Mouse (Mus musculus): ENCODE data around the gene Pdzd4. TPM values are rescaled to one million over a fixed set of nuclear protein-coding genes. Genes with fewer than 3 reads are reported as not detected.

Pdzd4 gene
- polyA plus RNA-seq, 1 experiment from 2014 or later, result 0.81 TPM

DNA sequence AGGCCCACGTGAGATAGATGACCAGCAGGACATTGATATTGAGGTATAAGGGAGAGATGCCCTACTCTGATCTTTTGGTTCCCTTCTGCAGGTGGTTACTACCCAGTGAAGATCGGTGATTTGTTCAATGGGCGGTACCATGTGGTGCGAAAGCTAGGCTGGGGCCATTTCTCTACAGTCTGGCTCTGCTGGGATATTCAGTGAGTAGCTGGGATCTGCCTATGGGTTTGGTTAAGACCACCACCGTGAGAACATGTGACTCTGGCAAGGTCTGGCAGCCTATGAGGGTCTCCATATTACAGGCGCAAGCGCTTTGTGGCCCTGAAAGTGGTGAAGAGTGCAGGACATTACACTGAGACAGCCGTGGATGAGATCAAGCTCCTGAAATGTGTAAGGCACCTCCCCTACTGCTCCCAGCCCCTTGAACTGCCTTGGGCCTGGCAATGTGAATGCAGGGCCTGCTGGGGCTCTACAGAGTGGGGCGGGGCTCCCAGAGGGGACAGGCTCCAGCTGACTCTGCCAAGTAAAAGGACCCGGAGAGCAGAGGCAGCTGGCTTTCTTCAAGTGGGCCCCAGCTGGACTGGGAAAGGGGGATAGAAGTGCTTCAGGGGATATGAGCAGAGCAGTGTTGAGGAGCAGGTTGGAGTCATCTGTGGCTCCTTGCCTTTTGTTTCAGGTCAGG is 49.8 kb downstream of the Pdzd4 start:
- DNase-seq (ENCODE audit: extremely low spot score, low spot score), result no peak
- Histone ChIP-seq H3K4me3 (no peak overlapping the region), H3K4me1 (peaks cover 5% of the 10 kb centered on the region; the same call in 1 of the 2 replicates), H3K27me3 (ENCODE audit: poor library complexity, severe bottlenecking) (peaks cover 15% of the 10 kb centered on the region; the same call in 1 of the 2 replicates), H3K27ac (no peak overlapping the region), H3K9me3 (no peaks in the 10 kb centered on the region), H3K36me3 (replicated peaks) (peaks cover 42% of the 10 kb centered on the region)
- 71% methylated on average over 10 of the region's 10 CpGs for WGBS

DNA sequence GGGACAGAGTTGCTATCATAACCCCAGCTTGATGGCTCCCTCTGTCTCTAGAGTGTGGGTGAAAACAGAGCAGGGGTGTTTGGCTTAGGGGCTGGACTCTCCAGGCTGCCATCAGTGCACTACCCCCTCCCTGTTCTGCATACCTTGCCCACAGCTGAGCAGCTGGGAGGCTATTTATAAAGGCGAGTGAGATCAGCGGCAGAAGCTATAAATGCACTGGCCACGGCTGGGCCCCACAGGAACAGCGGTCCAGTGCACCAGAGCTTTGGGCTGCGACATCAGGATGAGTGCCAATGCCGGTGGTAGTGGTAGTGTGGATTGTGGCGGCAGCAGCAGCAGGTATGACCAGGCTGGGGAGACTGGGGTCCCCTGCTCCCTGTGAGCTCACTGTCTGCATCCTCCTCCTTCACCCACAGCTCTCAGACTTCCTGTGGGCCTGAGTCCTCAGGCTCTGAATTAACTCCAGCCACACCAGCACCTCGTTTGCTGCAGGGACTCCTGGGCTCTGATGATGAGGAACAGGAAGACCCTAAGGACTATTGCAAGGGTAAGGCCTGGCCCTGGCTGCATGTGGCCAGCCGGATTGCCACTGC is 50.5 kb downstream of the Pdzd4 start, which contains the start of gene Srpk3:
Srpk3 (plus strand) TSS at position 238 of the 593 bp plus-strand sequence.
- no peak within 1 kb of the TSS for H3K27ac ChIP-seq
- 72% methylated on average over 9 of the region's 9 CpGs for WGBS

DNA sequence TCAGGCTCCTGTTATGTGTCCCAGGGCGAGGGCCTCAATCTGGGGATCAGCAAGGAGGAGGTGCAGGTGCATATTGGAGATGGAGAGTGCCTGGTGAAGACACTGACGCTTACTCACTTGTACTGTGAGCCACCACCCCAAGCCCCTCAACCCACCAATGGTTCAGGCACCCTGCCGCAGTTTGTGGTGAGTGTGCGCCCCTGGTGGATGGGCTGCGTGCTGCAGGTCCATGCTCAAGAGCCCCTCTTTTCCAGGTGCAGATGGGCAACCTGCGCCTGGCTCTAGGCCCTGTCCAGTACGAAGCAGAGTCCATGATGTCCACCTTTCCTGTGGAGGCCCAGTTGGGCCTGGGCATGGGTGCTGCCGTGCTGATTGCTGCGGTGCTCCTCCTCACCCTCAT is 57.5 kb downstream of the Pdzd4 start:
- no peak for DNase-seq (ENCODE audit: extremely low spot score, low spot score)

More for the DNA sequence above, 50.5 kb downstream of the Pdzd4 start, which contains the start of gene Srpk3:
- DNase-seq (ENCODE audit: extremely low spot score, low spot score), result no peak
- H3K4me3 ChIP-seq, result no peak within 1 kb of the TSS
- H3K9me3 ChIP-seq, result no peaks in the 10 kb centered on the region
- H3K27me3 ChIP-seq (ENCODE audit: poor library complexity, severe bottlenecking), result peaks cover 15% of the 10 kb centered on the region; the same call in 1 of the 2 replicates
- peaks cover 35% of the 10 kb centered on the region for H3K36me3 ChIP-seq (replicated peaks)
- peaks cover 5% of the 10 kb centered on the region; the same call in 1 of the 2 replicates for H3K4me1 ChIP-seq

DNA sequence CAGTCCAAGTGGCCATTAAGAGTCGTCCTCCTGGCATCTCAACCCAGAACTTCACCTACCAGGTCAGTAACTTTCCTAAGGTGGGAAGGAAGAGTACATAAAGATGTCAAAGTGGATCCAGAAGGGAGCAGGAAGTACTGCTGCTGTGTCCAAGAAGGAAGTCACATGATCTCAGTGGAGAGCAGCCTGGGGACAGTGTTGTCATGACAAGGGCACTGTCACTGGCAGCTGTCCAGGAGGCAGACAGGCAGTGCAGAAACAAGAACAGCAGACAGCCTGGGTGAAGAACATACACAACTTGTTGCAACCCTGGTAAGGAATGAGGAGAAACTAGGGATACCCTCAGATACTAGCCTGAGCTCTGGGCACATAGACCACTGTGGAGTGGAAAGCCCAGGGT is 59.5 kb downstream of the Pdzd4 start:
- Histone ChIP-seq H3K4me1 (no peaks in the 10 kb centered on the region), H3K4me3 (no peak overlapping the region), H3K36me3 (replicated peaks) (no peaks in the 10 kb centered on the region), H3K9me3 (no peaks in the 10 kb centered on the region), H3K27ac (no peak overlapping the region), H3K27me3 (ENCODE audit: poor library complexity, severe bottlenecking) (0 out of 2 replicates have a peak, but pooled peaks cover 4% of the 10 kb centered on the region)
- WGBS, result 70% methylated on average over 1 of the region's 1 CpGs
- DNase-seq (ENCODE audit: extremely low spot score, low spot score), result no peak

More for the DNA sequence above, 57.5 kb downstream of the Pdzd4 start:
- H3K27me3 ChIP-seq (ENCODE audit: poor library complexity, severe bottlenecking), result 0 out of 2 replicates have a peak, but pooled peaks cover 12% of the 10 kb centered on the region
- WGBS, result 58% methylated on average over 9 of the region's 9 CpGs
- H3K9me3 ChIP-seq, result no peaks in the 10 kb centered on the region
- no peak overlapping the region for H3K27ac ChIP-seq
- no peak overlapping the region for H3K4me3 ChIP-seq
- H3K36me3 ChIP-seq (replicated peaks), result no peaks in the 10 kb centered on the region
- H3K4me1 ChIP-seq, result no peaks in the 10 kb centered on the region

DNA sequence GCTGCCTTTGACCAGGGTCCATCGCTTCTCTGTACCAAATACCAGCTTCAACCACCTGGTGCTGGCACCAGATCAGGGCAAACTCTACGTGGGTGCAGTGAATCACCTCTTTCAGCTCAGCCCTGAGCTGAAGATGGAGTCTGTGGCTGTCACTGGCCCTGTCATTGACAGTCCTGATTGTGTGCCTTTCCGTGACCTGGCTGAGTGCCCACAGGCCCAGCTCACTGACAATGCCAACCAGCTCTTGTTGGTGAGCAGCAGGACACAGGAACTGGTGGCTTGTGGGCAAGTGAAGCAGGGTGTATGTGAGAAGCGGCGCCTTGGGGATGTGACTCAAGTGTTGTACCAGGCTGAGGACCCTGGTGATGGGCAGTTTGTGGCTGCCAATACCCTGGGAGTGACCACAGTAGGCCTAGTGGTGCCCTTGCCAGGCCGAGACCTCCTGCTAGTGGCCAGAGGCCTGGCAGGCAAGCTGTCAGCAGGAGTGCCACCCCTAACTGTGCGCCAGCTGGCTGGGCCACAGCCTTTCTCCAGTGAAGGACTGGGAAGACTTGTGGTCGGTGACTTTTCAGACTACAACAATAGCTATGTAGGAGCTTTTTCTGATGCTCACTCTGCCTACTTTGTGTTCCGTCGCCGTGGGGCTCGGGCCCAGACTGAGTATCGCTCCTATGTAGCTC is 66.0 kb downstream of the Pdzd4 start:
- no peak for DNase-seq (ENCODE audit: extremely low spot score, low spot score)
- Histone ChIP-seq H3K9me3 (no peaks in the 10 kb centered on the region), H3K36me3 (replicated peaks) (no peaks in the 10 kb centered on the region), H3K27ac (no peak overlapping the region), H3K4me3 (no peak overlapping the region), H3K27me3 (ENCODE audit: poor library complexity, severe bottlenecking) (peaks cover 24% of the 10 kb centered on the region; the same call in 1 of the 2 replicates), H3K4me1 (no peaks in the 10 kb centered on the region)
- WGBS, result 85% methylated on average over 13 of the region's 13 CpGs

DNA sequence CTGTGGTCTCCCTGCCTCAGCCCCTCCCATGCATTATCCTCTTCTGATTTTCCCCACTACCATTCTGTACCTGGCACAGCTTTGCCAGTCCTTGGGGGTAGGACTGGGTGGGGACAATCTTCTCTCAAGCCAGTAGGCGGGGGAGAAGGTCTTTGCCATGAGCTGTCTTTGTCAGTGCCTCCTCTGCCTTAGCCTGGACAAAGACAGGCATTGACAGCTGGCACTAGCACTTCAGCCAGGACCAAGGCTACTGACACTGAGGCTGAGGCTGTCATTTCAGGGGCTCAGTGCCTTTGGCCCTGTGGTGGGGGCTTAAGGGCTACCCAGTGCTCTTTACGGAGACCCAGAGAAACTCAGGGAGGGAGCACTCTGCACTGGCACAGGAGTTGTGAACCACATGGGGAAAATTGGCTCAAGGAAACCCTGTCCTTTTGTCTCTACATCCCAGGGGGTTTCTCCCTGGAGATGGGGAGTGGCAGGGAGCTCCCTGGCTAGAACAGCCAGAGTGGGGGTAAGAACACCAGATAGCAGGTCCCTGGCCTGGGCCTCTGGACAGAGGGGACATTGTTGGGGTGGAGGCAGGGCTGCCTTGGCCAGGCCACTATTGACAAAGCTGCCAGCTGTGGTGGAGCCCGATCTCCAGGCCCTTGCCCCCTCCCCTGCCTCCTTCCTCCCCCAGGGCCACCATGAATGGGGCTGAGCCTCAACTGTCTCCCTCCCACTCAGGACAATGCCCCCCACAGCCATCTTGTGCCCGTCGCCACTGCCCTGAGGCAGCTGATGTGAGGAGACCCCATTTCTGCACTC is 68.2 kb downstream of the Pdzd4 start, which contains the start of gene Plxnb3:
Plxnb3 (plus strand) TSS at position 757 of the 807 bp plus-strand sequence.
- DNase-seq (ENCODE audit: extremely low spot score, low spot score), result no peak
- 67% methylated on average over 5 of the region's 5 CpGs for WGBS

DNA sequence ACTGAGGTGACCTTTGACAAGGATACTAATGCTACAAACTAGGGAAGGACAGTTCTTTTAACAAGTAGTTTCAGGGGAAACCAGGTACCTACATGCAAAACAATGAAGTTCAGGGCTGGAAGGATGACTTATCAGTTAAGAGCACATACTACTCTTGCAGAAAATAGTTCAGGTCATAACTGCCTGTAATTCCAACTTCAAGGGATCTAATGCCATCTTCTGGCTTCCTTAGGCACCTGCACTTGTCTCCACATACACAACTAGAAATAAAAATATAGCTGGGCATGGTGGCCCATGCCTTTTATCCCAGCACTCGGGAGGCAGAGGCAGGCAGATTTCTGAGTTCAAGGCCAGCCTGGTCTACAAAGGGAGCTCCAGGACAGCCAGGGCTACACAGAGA is 75.8 kb downstream of the Pdzd4 start:
- no peaks in the 10 kb centered on the region for H3K27me3 ChIP-seq (ENCODE audit: poor library complexity, severe bottlenecking)
- H3K36me3 ChIP-seq (replicated peaks), result no peaks in the 10 kb centered on the region
- H3K27ac ChIP-seq, result no peak overlapping the region
- no peak overlapping the region for H3K4me3 ChIP-seq
- H3K9me3 ChIP-seq, result no peaks in the 10 kb centered on the region
- no peaks in the 10 kb centered on the region for H3K4me1 ChIP-seq
- DNase-seq (ENCODE audit: extremely low spot score, low spot score), result no peak
- 81% methylated on average over 1 of the region's 1 CpGs for WGBS

More for the DNA sequence above, 68.2 kb downstream of the Pdzd4 start, which contains the start of gene Plxnb3:
- no peak within 1 kb of the TSS for H3K4me3 ChIP-seq
- no peaks in the 10 kb centered on the region for H3K36me3 ChIP-seq (replicated peaks)
- H3K9me3 ChIP-seq, result no peaks in the 10 kb centered on the region
- peaks cover 24% of the 10 kb centered on the region; the same call in 1 of the 2 replicates for H3K27me3 ChIP-seq (ENCODE audit: poor library complexity, severe bottlenecking)
- no peak within 1 kb of the TSS for H3K27ac ChIP-seq
- no peaks in the 10 kb centered on the region for H3K4me1 ChIP-seq

DNA sequence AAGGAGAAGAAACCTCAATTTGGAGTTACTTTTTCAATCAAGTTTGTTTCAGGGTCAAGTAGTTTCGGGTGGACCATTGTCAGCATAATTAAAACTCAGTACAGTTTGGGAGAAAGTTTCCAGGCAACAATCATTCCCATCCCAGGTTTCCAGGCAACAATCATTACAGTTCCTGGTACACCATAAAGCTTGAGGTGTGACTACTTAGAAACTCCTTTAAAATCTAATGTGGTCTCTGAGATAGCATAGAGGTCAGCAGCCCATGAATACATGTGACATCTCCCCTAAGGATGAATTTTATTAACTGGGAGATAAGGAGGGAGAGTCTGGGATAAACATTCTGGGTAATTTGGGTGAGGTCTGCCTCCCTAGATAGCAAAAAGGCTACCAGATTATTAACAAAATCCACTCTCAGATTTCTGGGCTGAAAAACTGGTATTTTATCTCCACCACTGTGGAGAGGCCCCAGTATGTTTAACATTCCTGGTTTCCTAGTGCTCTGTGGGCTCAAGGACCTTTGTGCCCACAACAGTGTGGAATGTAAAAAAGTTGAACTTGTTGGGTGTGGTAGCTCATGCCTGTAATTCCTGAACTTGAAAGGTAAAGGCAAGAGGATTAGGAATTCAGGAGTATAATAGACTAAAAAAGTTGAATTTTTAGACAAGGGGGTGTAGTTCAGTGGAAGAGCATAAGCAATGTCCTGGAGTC is 79.8 kb downstream of the Pdzd4 start:
- DNase-seq (ENCODE audit: extremely low spot score, low spot score), result no peak
- Histone ChIP-seq H3K27me3 (ENCODE audit: poor library complexity, severe bottlenecking) (no peaks in the 10 kb centered on the region), H3K4me1 (no peaks in the 10 kb centered on the region), H3K27ac (no peak overlapping the region), H3K9me3 (no peaks in the 10 kb centered on the region), H3K36me3 (replicated peaks) (no peaks in the 10 kb centered on the region), H3K4me3 (no peak overlapping the region)
- WGBS, result 81% methylated on average over 1 of the region's 1 CpGs

Other genes with a start within 250 kb of the Pdzd4 start
- 38.3 and 40.8 TPM in 2 replicates for gene Dusp9, start 185.6 kb downstream of the Pdzd4 start, polyA plus RNA-seq (2016; fragmentation: Nextera tagmentation; extraction: Ambion mirVana)
- gene Pnck, start 164.9 kb downstream of the Pdzd4 start, polyA plus RNA-seq (2016; fragmentation: Nextera tagmentation; extraction: Ambion mirVana), result 6.6 and 8.9 TPM in 2 replicates
- 4.6 and 5.2 TPM in 2 replicates for gene Slc6a8, start 151.8 kb downstream of the Pdzd4 start, polyA plus RNA-seq (2016; fragmentation: Nextera tagmentation; extraction: Ambion mirVana)
- 150 and 162 TPM in 2 replicates for gene Bcap31, start 108.8 kb downstream of the Pdzd4 start, polyA plus RNA-seq (2016; fragmentation: Nextera tagmentation; extraction: Ambion mirVana)
- gene Abcd1, start 108.4 kb downstream of the Pdzd4 start, polyA plus RNA-seq (2016; fragmentation: Nextera tagmentation; extraction: Ambion mirVana), result 9.2 and 10.1 TPM in 2 replicates
- gene Plxnb3, start 67.9 kb downstream of the Pdzd4 start, polyA plus RNA-seq (2016; fragmentation: Nextera tagmentation; extraction: Ambion mirVana), result not detected in 2 replicates
- 0.97 and 1.2 TPM in 2 replicates for gene Srpk3, start 50.6 kb downstream of the Pdzd4 start, polyA plus RNA-seq (2016; fragmentation: Nextera tagmentation; extraction: Ambion mirVana)
- 173 and 177 TPM in 2 replicates for gene Idh3g, start 38.1 kb downstream of the Pdzd4 start, polyA plus RNA-seq (2016; fragmentation: Nextera tagmentation; extraction: Ambion mirVana)
- gene Ssr4, start 37.9 kb downstream of the Pdzd4 start, polyA plus RNA-seq (2016; fragmentation: Nextera tagmentation; extraction: Ambion mirVana), result 119 and 124 TPM in 2 replicates
- 0.16 TPM in 1 of 2 replicates, not detected in the other for gene Avpr2, start 67.1 kb upstream of the Pdzd4 start, polyA plus RNA-seq (2016; fragmentation: Nextera tagmentation; extraction: Ambion mirVana)
- gene L1cam, start 71.1 kb upstream of the Pdzd4 start, polyA plus RNA-seq (2016; fragmentation: Nextera tagmentation; extraction: Ambion mirVana), result 3.0 and 5.0 TPM in 2 replicates
- 2.0 and 3.2 TPM in 2 replicates for gene Arhgap4, start 96.9 kb upstream of the Pdzd4 start, polyA plus RNA-seq (2016; fragmentation: Nextera tagmentation; extraction: Ambion mirVana)
- 171 and 175 TPM in 2 replicates for gene Naa10, start 97.0 kb upstream of the Pdzd4 start, polyA plus RNA-seq (2016; fragmentation: Nextera tagmentation; extraction: Ambion mirVana)
- gene Renbp, start 105.9 kb upstream of the Pdzd4 start, polyA plus RNA-seq (2016; fragmentation: Nextera tagmentation; extraction: Ambion mirVana), result 17.3 and 18.7 TPM in 2 replicates
- gene Hcfc1, start 141.4 kb upstream of the Pdzd4 start, polyA plus RNA-seq (2016; fragmentation: Nextera tagmentation; extraction: Ambion mirVana), result 83.4 and 89.9 TPM in 2 replicates
- 56.6 and 63.3 TPM in 2 replicates for gene Irak1, start 198.9 kb upstream of the Pdzd4 start, polyA plus RNA-seq (2016; fragmentation: Nextera tagmentation; extraction: Ambion mirVana)